Mouse (Mus musculus): ENCODE data around the gene Prph2.

DNA sequence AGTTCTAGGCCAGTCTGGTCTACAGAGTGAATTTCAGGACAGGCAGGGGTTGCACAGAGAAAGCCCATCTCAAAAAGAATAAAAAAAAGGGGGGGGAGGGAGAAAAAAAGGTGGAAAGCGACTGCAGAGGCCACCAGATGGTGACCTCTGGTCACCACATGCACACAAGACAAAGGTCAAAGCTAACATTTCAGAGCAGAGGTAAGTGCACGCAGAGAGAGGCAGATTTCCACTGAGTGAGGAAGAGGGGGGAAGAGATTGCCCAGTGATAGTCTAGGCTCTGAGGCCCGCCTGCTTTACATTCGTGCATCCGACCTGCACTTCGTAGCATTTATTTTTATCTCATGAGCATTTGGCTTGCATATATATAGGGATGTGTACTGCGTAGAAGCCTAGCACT lies 37.5 kb upstream of the Prph2 start:
- TF ChIP-seq CTCF (IDR thresholded peaks at IDR 0.05; ENCODE audit: low read depth, low read length): no peak
- no peak for TF ChIP-seq POLR2A (IDR thresholded peaks at IDR 0.05; ENCODE audit: extremely low read depth, insufficient read depth, low read length)
